Mouse (Mus musculus) kidney, adult 8-10 months (tissue): Measurements from ENCODE around the gene Il20ra.
"Not testable (repeated sequence)": the region's sequence is repeated elsewhere in the genome, so short reads cannot be mapped to it uniquely, and the experiment has no call there.

Experiments
- DNase-seq, 2 experiments: peaks; one replicate each; pipeline ENCODE4 v3.0.0; 2022

Gene Il20ra

GRCm38 (mm10) chr10:19712421-19712836 is at the start of gene Il20ra:
Gene Il20ra, plus strand, starts transcription at chr10:19712570.
- peak in 1 of 2 experiments; percentile 16 for DNase-seq

GRCm38 (mm10) chr10:19668973-19669372 is 43.4 kb upstream of the Il20ra start:
- DNase-seq, result no peak

- no peak for DNase-seq
These were observed 40.4 kb upstream of the Il20ra start for GRCm38 (mm10) chr10:19672015-19672414.

GRCm38 (mm10) chr10:19673146-19673545 is 39.2 kb upstream of the Il20ra start:
- DNase-seq, result no peak

- no peak for DNase-seq
These were observed 24.7 kb upstream of the Il20ra start for GRCm38 (mm10) chr10:19687686-19688085.

- no peak for DNase-seq
These were observed 21.1 kb upstream of the Il20ra start for GRCm38 (mm10) chr10:19691287-19691686.

- peak in 1 of 2 experiments; percentile 7 for DNase-seq
These were observed 20.6 kb upstream of the Il20ra start for GRCm38 (mm10) chr10:19691771-19692170.

GRCm38 (mm10) chr10:19692332-19692731 is 20.0 kb upstream of the Il20ra start:
- DNase-seq, result no peak

- DNase-seq, result peak; percentile 6 to 7
These were observed 19.4 kb upstream of the Il20ra start for GRCm38 (mm10) chr10:19692988-19693387.

- DNase-seq, result peak in 1 of 2 experiments; percentile 40
These were observed 18.7 kb upstream of the Il20ra start for GRCm38 (mm10) chr10:19693629-19694028.

- DNase-seq, result no peak
These were observed 13.0 kb upstream of the Il20ra start for GRCm38 (mm10) chr10:19699331-19699730.

GRCm38 (mm10) chr10:19704445-19704844 is 7.9 kb upstream of the Il20ra start:
- DNase-seq, result no peak

- no peak for DNase-seq
These were observed 4.6 kb upstream of the Il20ra start for GRCm38 (mm10) chr10:19707768-19708167.

- DNase-seq, result peak in 1 of 2 experiments; percentile 22
These were observed 3.9 kb upstream of the Il20ra start for GRCm38 (mm10) chr10:19708277-19709070.

- no peak for DNase-seq
These were observed 1.4 kb upstream of the Il20ra start for GRCm38 (mm10) chr10:19711020-19711419.

- DNase-seq, result peak in 1 of 2 experiments; percentile 3
These were observed 709 bp upstream of the Il20ra start for GRCm38 (mm10) chr10:19711551-19712171.

GRCm38 (mm10) chr10:19718627-19719026 is 6.3 kb downstream of the Il20ra start:
- DNase-seq, result no peak

GRCm38 (mm10) chr10:19722320-19722719 is 9.9 kb downstream of the Il20ra start:
- no peak for DNase-seq

GRCm38 (mm10) chr10:19724158-19724832 is 11.9 kb downstream of the Il20ra start:
- no peak for DNase-seq

- DNase-seq, result not testable (repeated sequence)
These were observed 26.1 kb downstream of the Il20ra start for GRCm38 (mm10) chr10:19738442-19738841.

- no peak for DNase-seq
These were observed 33.3 kb downstream of the Il20ra start for GRCm38 (mm10) chr10:19745662-19746061.

- no peak for DNase-seq
These were observed 33.8 kb downstream of the Il20ra start for GRCm38 (mm10) chr10:19746156-19746555.

- DNase-seq, result no peak
These were observed 35.3 kb downstream of the Il20ra start for GRCm38 (mm10) chr10:19747661-19748060.

GRCm38 (mm10) chr10:19765459-19765858 is 53.1 kb downstream of the Il20ra start:
- DNase-seq, result no peak
